Comparison of ENCODE assay signal across 8 mouse cellular contexts in genomic region chr8:94213819-94214218, GRCm38 (mm10). TPM values are rescaled to one million over a fixed set of nuclear protein-coding genes. Genes with fewer than 3 reads are reported as not detected.
DNase-seq lines count a peak whose midpoint lies in the region; ATAC-seq and TF ChIP-seq lines count a peak whose summit lies in the region.

No protein-coding gene starts in this region.

- 62% methylated on average over 6 of the region's 6 CpGs for WGBS in kidney, embryonic 14.5 days
- WGBS in hindbrain, embryonic 11.5 days: 71% methylated on average over 6 of the region's 6 CpGs
- 59% methylated on average over 6 of the region's 6 CpGs for WGBS in midbrain, embryonic 14.5 days

- DNase-seq in kidney, postnatal 10 days: no peak
- no peak for DNase-seq in hindbrain, embryonic 11.5 days (ENCODE audit: low spot score)
- no peak for DNase-seq in midbrain, embryonic 14.5 days
- no peak for DNase-seq in gastrocnemius, postnatal 4 days (ENCODE audit: low spot score in 2 of 2)
- DNase-seq in layer of hippocampus, postnatal 36 days: no peak
- DNase-seq in embryo, embryonic 10.5 days (ENCODE audit: low spot score): no peak

- TF ChIP-seq POLR2A in bone marrow macrophage, adult 2 months (IDR thresholded peaks at IDR 0.05; ENCODE audit: borderline replicate concordance, low read depth, low read length): no peak

- no peaks in the 10 kb centered on the region for H3K36me3 ChIP-seq in kidney, embryonic 14.5 days (ENCODE audit: control insufficient read depth, insufficient read depth, low read length)
- H3K36me3 ChIP-seq in hindbrain, embryonic 11.5 days (ENCODE audit: control insufficient read depth, insufficient read depth, low read length): no peaks in the 10 kb centered on the region
- no peaks in the 10 kb centered on the region for H3K36me3 ChIP-seq in midbrain, embryonic 14.5 days (ENCODE audit: control insufficient read depth, insufficient read depth, low read length)

- TF ChIP-seq CTCF in bone marrow macrophage, adult 2 months (IDR thresholded peaks at IDR 0.05; ENCODE audit: low read depth, low read length): no peak

- H3K4me2 ChIP-seq in kidney, embryonic 14.5 days (replicated peaks; ENCODE audit: low read depth, low read length): peak overlapping the region; percentile 32
- peak overlapping the region; percentile 92 for H3K4me2 ChIP-seq in hindbrain, embryonic 11.5 days (replicated peaks; ENCODE audit: low read depth, low read length)
- peak overlapping the region; percentile 81 for H3K4me2 ChIP-seq in midbrain, embryonic 14.5 days (ENCODE audit: low read length)

- H3K27ac ChIP-seq in kidney, embryonic 14.5 days (ENCODE audit: low read depth, low read length): no peak overlapping the region
- H3K27ac ChIP-seq in bone marrow macrophage, adult 2 months (ENCODE audit: insufficient read depth, low read depth, low read length): peak overlapping the region; percentile 24; the same call in 1 of the 2 replicates
- no peak overlapping the region for H3K27ac ChIP-seq in hindbrain, embryonic 11.5 days (ENCODE audit: low read depth, low read length)
- H3K27ac ChIP-seq in midbrain, embryonic 14.5 days (replicated peaks; ENCODE audit: low read depth, low read length): no peak overlapping the region

- 0 out of 2 replicates have a peak overlapping the region, but pooled peaks have one; percentile 20 for H3K9ac ChIP-seq in kidney, embryonic 14.5 days (ENCODE audit: low read depth, low read length)
- no peak overlapping the region for H3K9ac ChIP-seq in hindbrain, embryonic 11.5 days (ENCODE audit: low read depth, low read length)
- no peak overlapping the region for H3K9ac ChIP-seq in midbrain, embryonic 14.5 days (replicated peaks; ENCODE audit: low read length)

- H3K4me3 ChIP-seq in kidney, embryonic 14.5 days (ENCODE audit: low read length): peak overlapping the region; percentile 9; the same call in 1 of the 2 replicates
- H3K4me3 ChIP-seq in bone marrow macrophage, adult 2 months (ENCODE audit: insufficient read depth, low read length): peak overlapping the region; percentile 59
- peak overlapping the region; percentile 82; the same call in 1 of the 2 replicates for H3K4me3 ChIP-seq in hindbrain, embryonic 11.5 days (ENCODE audit: low read depth, low read length)
- peak overlapping the region; percentile 82 for H3K4me3 ChIP-seq in midbrain, embryonic 14.5 days (replicated peaks; ENCODE audit: low read depth, low read length)

- no peaks in the 10 kb centered on the region for H3K27me3 ChIP-seq in kidney, embryonic 14.5 days (ENCODE audit: control insufficient read depth, insufficient read depth, low read length)
- H3K27me3 ChIP-seq in hindbrain, embryonic 11.5 days (ENCODE audit: control insufficient read depth, insufficient read depth, low read length): no peaks in the 10 kb centered on the region
- H3K27me3 ChIP-seq in midbrain, embryonic 14.5 days (ENCODE audit: control insufficient read depth, insufficient read depth, low read length): no peaks in the 10 kb centered on the region

- no peaks in the 10 kb centered on the region for H3K9me3 ChIP-seq in kidney, embryonic 14.5 days (ENCODE audit: control insufficient read depth, low read length)
- no peaks in the 10 kb centered on the region for H3K9me3 ChIP-seq in hindbrain, embryonic 11.5 days (ENCODE audit: control insufficient read depth, low read length)
- H3K9me3 ChIP-seq in midbrain, embryonic 14.5 days (ENCODE audit: control insufficient read depth, low read length): no peaks in the 10 kb centered on the region

- no peak for ATAC-seq in kidney, embryonic 14.5 days (ENCODE audit: low FRiP score, low TSS enrichment)
- no peak for ATAC-seq in hindbrain, embryonic 11.5 days (ENCODE audit: low FRiP score)
- ATAC-seq in midbrain, embryonic 14.5 days (ENCODE audit: low FRiP score, low TSS enrichment): no peak

- H3K4me1 ChIP-seq in kidney, embryonic 14.5 days (ENCODE audit: control insufficient read depth, insufficient read depth, low read length): peaks cover 9% of the 10 kb centered on the region
- peaks cover 20% of the 10 kb centered on the region for H3K4me1 ChIP-seq in bone marrow macrophage, adult 2 months (ENCODE audit: control insufficient read depth, insufficient read depth, low read length)
- no peaks in the 10 kb centered on the region; the same call in 1 of the 2 replicates for H3K4me1 ChIP-seq in hindbrain, embryonic 11.5 days (replicated peaks; ENCODE audit: control insufficient read depth, insufficient read depth, low read length)
- H3K4me1 ChIP-seq in midbrain, embryonic 14.5 days (ENCODE audit: control insufficient read depth, insufficient read depth, low read length): peaks cover 14% of the 10 kb centered on the region

RNA-seq across cellular contexts. Expression of gene Nup93, which starts 0.5 kb away (rescaled TPM):
- polyA plus RNA-seq in kidney, embryonic 14.5 days (2014; fragmentation: Nextera tagmentation; extraction: Ambion mirVana): 51.8 and 103 TPM in 2 replicates
- polyA plus RNA-seq in bone marrow macrophage, adult 2 months (2012; ENCODE audit: insufficient read depth, insufficient read length, missing spikeins): 21.4 and 23.7 TPM in 2 replicates
- polyA plus RNA-seq in hindbrain, embryonic 11.5 days (2014; fragmentation: Nextera tagmentation; extraction: Ambion mirVana): 95.1 and 112 TPM in 2 replicates
- 58.5 and 75.4 TPM in 2 replicates for polyA plus RNA-seq in midbrain, embryonic 14.5 days (2014; fragmentation: Nextera tagmentation; extraction: Ambion mirVana)
- total RNA-seq in gastrocnemius, postnatal 4 days (2021): 10 to 100 TPM; 26.7 to 32.9 TPM
- total RNA-seq in layer of hippocampus, postnatal 36 days (2021): 10 to 100 TPM; 56.7 to 74.8 TPM

RNA-seq across cellular contexts. Expression of gene Mt1, which starts 34.9 kb away (rescaled TPM):
- polyA plus RNA-seq in kidney, embryonic 14.5 days (2014; fragmentation: Nextera tagmentation; extraction: Ambion mirVana): 123 and 166 TPM in 2 replicates
- polyA plus RNA-seq in bone marrow macrophage, adult 2 months (2012; ENCODE audit: insufficient read depth, insufficient read length, missing spikeins): 218 and 271 TPM in 2 replicates
- 90.1 and 101 TPM in 2 replicates for polyA plus RNA-seq in hindbrain, embryonic 11.5 days (2014; fragmentation: Nextera tagmentation; extraction: Ambion mirVana)
- 34.9 and 38.4 TPM in 2 replicates for polyA plus RNA-seq in midbrain, embryonic 14.5 days (2014; fragmentation: Nextera tagmentation; extraction: Ambion mirVana)
- total RNA-seq in gastrocnemius, postnatal 4 days (2021): 10 to 100 TPM; 42.4 to 49.1 TPM
- 100 to 1,000 TPM; 532 to 675 TPM for total RNA-seq in layer of hippocampus, postnatal 36 days (2021)

RNA-seq across cellular contexts. Expression of gene Mt2, which starts 41.4 kb away (rescaled TPM):
- polyA plus RNA-seq in kidney, embryonic 14.5 days (2014; fragmentation: Nextera tagmentation; extraction: Ambion mirVana): 58.3 and 67.5 TPM in 2 replicates
- polyA plus RNA-seq in bone marrow macrophage, adult 2 months (2012; ENCODE audit: insufficient read depth, insufficient read length, missing spikeins): 9.4 and 11.8 TPM in 2 replicates
- polyA plus RNA-seq in hindbrain, embryonic 11.5 days (2014; fragmentation: Nextera tagmentation; extraction: Ambion mirVana): 24.1 and 29.3 TPM in 2 replicates
- polyA plus RNA-seq in midbrain, embryonic 14.5 days (2014; fragmentation: Nextera tagmentation; extraction: Ambion mirVana): 7.9 and 9.3 TPM in 2 replicates
- 100 to 1,000 TPM in 1 of 2 experiments, 10 to 100 TPM in 1; 83.6 to 103 TPM for total RNA-seq in gastrocnemius, postnatal 4 days (2021)
- 100 to 1,000 TPM; 418 to 575 TPM for total RNA-seq in layer of hippocampus, postnatal 36 days (2021)

Comparison
In these comparisons a context has a peak if more than half of its experiments do, and no peak if none do; other contexts are left out.
1. H3K4me2 ChIP-seq: peak in every context shown above with its lines; median percentile 92 in hindbrain, embryonic 11.5 days; 81 in midbrain, embryonic 14.5 days; 32 in kidney, embryonic 14.5 days.
2. H3K4me3 ChIP-seq: peak in every context shown above with its lines; median percentile 82 in hindbrain, embryonic 11.5 days; 82 in midbrain, embryonic 14.5 days; 59 in bone marrow macrophage, adult 2 months; 9 in kidney, embryonic 14.5 days.